Mouse (Mus musculus) ES-E14 (cell line): Measurements from ENCODE around the gene Trpm7.

Experiments used
- CHD2 ChIP-seq: IDR thresholded peaks from 2 replicates; pipeline ENCODE4 v1.6.1; 2014; ENCODE audit warnings: mild to moderate bottlenecking, low read depth, low read length, inconsistent platforms
- MAFK ChIP-seq: IDR thresholded peaks from 2 replicates; pipeline ENCODE4 v1.6.1; 2014; ENCODE audit warnings: mild to moderate bottlenecking, low read depth, low read length, inconsistent platforms; ENCODE audit not compliant: insufficient read depth
- ZNF384 ChIP-seq: IDR thresholded peaks from 2 replicates; pipeline ENCODE4 v1.6.1; 2012; ENCODE audit warnings: low read depth, low read length, inconsistent platforms

GRCm38 (mm10) chr2:126765867-126766582 is 110.0 kb downstream of the Trpm7 start:
- no peak for TF ChIP-seq CHD2
- TF ChIP-seq MAFK: no peak
- no peak for TF ChIP-seq ZNF384
